In genomic region chr16:84703769-84704660, GRCm38 (mm10) we compare ENCODE assay signal across 9 mouse cellular contexts. TPM values are rescaled to one million over a fixed set of nuclear protein-coding genes. Genes with fewer than 3 reads are reported as not detected.
DNase-seq lines count a peak whose midpoint lies in the region; ATAC-seq and TF ChIP-seq lines count a peak whose summit lies in the region.
"Had no signal": no experiment of that assay in that cellular context is flagged by ENCODE, and none has a peak within 500 bp of the region (broad histone marks: within the 10 kb centered on the region; RNA-seq: fewer than 3 reads in every experiment).

No protein-coding gene starts in this region.

- no peak for TF ChIP-seq EP300 in liver, embryonic 14.5 days (IDR thresholded peaks at IDR 0.05; ENCODE audit: low read depth)

- peak overlapping the region; percentile 67 for H3K4me3 ChIP-seq in heart, embryonic 11.5 days (ENCODE audit: low read depth, low read length)
- H3K4me3 ChIP-seq in forebrain, embryonic 15.5 days, result peak overlapping the region; percentile 48
- no peak overlapping the region; a peak in 1 of 4 replicates for H3K4me3 ChIP-seq in liver, embryonic 14.5 days (ENCODE audit: insufficient read depth in 1 of 2, low read depth in 2 of 2, low read length in 2 of 2)

- H3K27ac ChIP-seq in heart, embryonic 11.5 days (ENCODE audit: low read depth, low read length), result no peak overlapping the region
- H3K27ac ChIP-seq in forebrain, embryonic 15.5 days (replicated peaks), result no peak overlapping the region
- no peak overlapping the region for H3K27ac ChIP-seq in liver, embryonic 14.5 days

- no peaks in the 10 kb centered on the region for H3K36me3 ChIP-seq in heart, embryonic 11.5 days (ENCODE audit: control insufficient read depth, insufficient read depth, low read length)
- no peaks in the 10 kb centered on the region for H3K36me3 ChIP-seq in forebrain, embryonic 15.5 days
- H3K36me3 ChIP-seq in liver, embryonic 14.5 days (replicated peaks; ENCODE audit: control insufficient read depth, insufficient read depth, low read depth), result no peaks in the 10 kb centered on the region

- no peak for ATAC-seq in heart, embryonic 11.5 days (replicated peaks; ENCODE audit: insufficient number of reproducible peaks, low FRiP score, low TSS enrichment)
- no peak for ATAC-seq in forebrain, embryonic 15.5 days (replicated peaks)
- ATAC-seq in liver, embryonic 14.5 days (ENCODE audit: insufficient read depth), result no peak

- H3K27me3 ChIP-seq in heart, embryonic 11.5 days (ENCODE audit: control insufficient read depth, insufficient read depth, low read length), result peaks cover 13% of the 10 kb centered on the region; the same call in 1 of the 2 replicates
- peaks cover 25% of the 10 kb centered on the region for H3K27me3 ChIP-seq in forebrain, embryonic 15.5 days
- H3K27me3 ChIP-seq in liver, embryonic 14.5 days (ENCODE audit: control insufficient read depth, insufficient read depth, low read length), result peaks cover 26% of the 10 kb centered on the region

- H3K9me3 ChIP-seq in heart, embryonic 11.5 days (replicated peaks; ENCODE audit: control insufficient read depth, low read length), result no peaks in the 10 kb centered on the region
- no peaks in the 10 kb centered on the region for H3K9me3 ChIP-seq in forebrain, embryonic 15.5 days
- H3K9me3 ChIP-seq in liver, embryonic 14.5 days (ENCODE audit: control insufficient read depth, low read length), result no peaks in the 10 kb centered on the region

- H3K4me2 ChIP-seq in heart, embryonic 11.5 days, result peak overlapping the region; percentile 99
- peak overlapping the region; percentile 94 for H3K4me2 ChIP-seq in forebrain, embryonic 15.5 days (replicated peaks)
- peak overlapping the region; percentile 65 for H3K4me2 ChIP-seq in liver, embryonic 14.5 days (ENCODE audit: low read depth)

- 65% methylated on average over 13 of the region's 13 CpGs for WGBS in heart, embryonic 11.5 days (ENCODE audit: insufficient replicate concordance)
- WGBS in forebrain, embryonic 15.5 days, result 63% methylated on average over 13 of the region's 13 CpGs
- 47% methylated on average over 13 of the region's 13 CpGs for WGBS in liver, embryonic 14.5 days (ENCODE audit: insufficient replicate concordance)

- no peak for DNase-seq in heart, adult 11 months
- DNase-seq in CD4-positive helper T cell, adult 2 months (ENCODE audit: low read depth, low spot score), result peak; percentile 39
- DNase-seq in liver, embryonic 14.5 days (ENCODE audit: low read depth in 3 of 3, low spot score in 3 of 3), result no peak
- no peak for DNase-seq in urinary bladder, postnatal 25 days (ENCODE audit: low spot score)
- DNase-seq in testis, postnatal 14 days (ENCODE audit: low spot score), result no peak
- DNase-seq in urinary bladder, adult 18-20 months (ENCODE audit: low spot score in 2 of 2), result no peak
- DNase-seq: cerebellum, adult 11 months had no signal

- TF ChIP-seq CTCF in liver, embryonic 14.5 days (IDR thresholded peaks at IDR 0.05; ENCODE audit: low read depth), result no peak

- H3K9ac ChIP-seq in heart, embryonic 11.5 days (ENCODE audit: low read depth, low read length), result no peak overlapping the region; the same call in 1 of the 2 replicates
- H3K9ac ChIP-seq in forebrain, embryonic 15.5 days (replicated peaks), result no peak overlapping the region
- no peak overlapping the region for H3K9ac ChIP-seq in liver, embryonic 14.5 days (replicated peaks)

- H3K4me1 ChIP-seq in heart, embryonic 11.5 days (ENCODE audit: control insufficient read depth, insufficient read depth, low read length), result no peaks in the 10 kb centered on the region
- peaks cover 10% of the 10 kb centered on the region for H3K4me1 ChIP-seq in forebrain, embryonic 15.5 days
- H3K4me1 ChIP-seq in liver, embryonic 14.5 days (replicated peaks; ENCODE audit: control insufficient read depth in 2 of 2, insufficient read depth in 2 of 2, low read length in 1 of 2), result no peaks in the 10 kb centered on the region

RNA-seq across cellular contexts. Expression of gene Mrpl39, which starts 31.5 kb away (rescaled TPM):
- polyA plus RNA-seq in heart, embryonic 11.5 days (2014; fragmentation: Nextera tagmentation; extraction: Ambion mirVana), result 51.4 and 53.0 TPM in 2 replicates
- 34.4 and 35.4 TPM in 2 replicates for polyA plus RNA-seq in forebrain, embryonic 15.5 days (2015; fragmentation: Nextera tagmentation; extraction: Ambion mirVana)
- 9.2 and 19.5 TPM in 2 replicates for polyA plus RNA-seq in liver, embryonic 14.5 days (2012; rRNA removed)
- 26.3 and 28.1 TPM in 2 replicates for polyA plus RNA-seq in liver, embryonic 14.5 days (2014; fragmentation: Nextera tagmentation; extraction: Ambion mirVana)

Comparison
In these comparisons a context has a peak if more than half of its experiments do, and no peak if none do; other contexts are left out.
1. H3K4me3 ChIP-seq: peak in heart, embryonic 11.5 days (single experiment) and forebrain, embryonic 15.5 days (single experiment); none in liver, embryonic 14.5 days (0 of 2).
2. Peak in every context shown above with its lines, with median percentiles within 50 percentile points of each other: H3K4me2 ChIP-seq.